Mouse (Mus musculus): ENCODE data around the gene Zfp964. TPM values are rescaled to one million over a fixed set of nuclear protein-coding genes. Genes with fewer than 3 reads are reported as not detected.
"Not testable (repeated sequence)": the region's sequence is repeated elsewhere in the genome, so short reads cannot be mapped to it uniquely, and the experiment has no call there.

Gene Zfp964
- polyA plus RNA-seq (2016; fragmentation: Nextera tagmentation; extraction: Ambion mirVana): 2.3 and 2.4 TPM in 2 replicates

- under 1% methylated on average over 55 of the region's 55 CpGs for WGBS
- ATAC-seq (ENCODE audit: low FRiP score): peak; percentile 100
- Histone ChIP-seq H3K4me1 (peaks cover 8% of the 10 kb centered on the region), H3K4me3 (replicated peaks) (peak within 1 kb of the TSS; percentile 54), H3K27ac (peak within 1 kb of the TSS; percentile 88), H3K9ac (peak within 1 kb of the TSS; percentile 67), H3K27me3 (no peaks in the 10 kb centered on the region), H3K36me3 (replicated peaks) (peaks cover 1% of the 10 kb centered on the region; the same call in 1 of the 2 replicates), H3K9me3 (peaks cover 3% of the 10 kb centered on the region; the same call in 1 of the 2 replicates), H3K4me2 (peak within 1 kb of the TSS; percentile 87)
Measured at GRCm38 (mm10) chr8:69654358-69654981, at the start of gene Zfp964. Gene Zfp964 (plus strand): TSS chr8:69654479.

DNA sequence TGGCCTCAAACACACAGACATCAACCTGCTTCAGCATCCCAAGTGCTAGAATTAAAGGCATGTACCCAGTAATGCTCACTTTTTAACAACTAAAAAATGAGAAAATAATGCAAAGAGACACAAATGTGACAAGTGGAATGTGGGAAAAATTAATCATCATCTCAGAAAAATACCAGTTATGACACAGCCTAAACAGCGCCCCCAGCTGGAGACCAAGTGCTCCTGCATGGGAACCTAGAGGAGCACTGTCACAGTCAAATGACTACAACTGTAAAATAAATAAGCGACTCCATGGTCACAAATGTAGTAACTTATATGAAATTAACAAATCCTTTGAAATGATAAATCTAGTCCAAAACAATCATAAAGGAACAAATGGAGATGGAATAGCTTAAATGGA is 39.6 kb upstream of the Zfp964 start:
- 56% methylated on average over 2 of the region's 2 CpGs for WGBS
- Histone ChIP-seq H3K9ac (no peak overlapping the region), H3K27ac (no peak overlapping the region), H3K27me3 (no peaks in the 10 kb centered on the region), H3K4me2 (no peak overlapping the region), H3K4me3 (replicated peaks) (no peak overlapping the region), H3K36me3 (replicated peaks) (peaks cover 85% of the 10 kb centered on the region), H3K4me1 (no peaks in the 10 kb centered on the region), H3K9me3 (no peaks in the 10 kb centered on the region)
- no peak for ATAC-seq (ENCODE audit: low FRiP score)

GRCm38 (mm10) chr8:69618078-69618477 is 36.2 kb upstream of the Zfp964 start:
- no peaks in the 10 kb centered on the region for H3K27me3 ChIP-seq
- H3K27ac ChIP-seq: no peak overlapping the region
- peaks cover 57% of the 10 kb centered on the region for H3K36me3 ChIP-seq (replicated peaks)
- ATAC-seq (ENCODE audit: low FRiP score): no peak
- H3K4me2 ChIP-seq: no peak overlapping the region
- H3K9ac ChIP-seq: no peak overlapping the region
- H3K4me3 ChIP-seq (replicated peaks): no peak overlapping the region
- H3K9me3 ChIP-seq: no peaks in the 10 kb centered on the region
- 92% methylated on average over 1 of the region's 1 CpGs for WGBS
- H3K4me1 ChIP-seq: peaks cover 1% of the 10 kb centered on the region; the same call in 1 of the 2 replicates

DNA sequence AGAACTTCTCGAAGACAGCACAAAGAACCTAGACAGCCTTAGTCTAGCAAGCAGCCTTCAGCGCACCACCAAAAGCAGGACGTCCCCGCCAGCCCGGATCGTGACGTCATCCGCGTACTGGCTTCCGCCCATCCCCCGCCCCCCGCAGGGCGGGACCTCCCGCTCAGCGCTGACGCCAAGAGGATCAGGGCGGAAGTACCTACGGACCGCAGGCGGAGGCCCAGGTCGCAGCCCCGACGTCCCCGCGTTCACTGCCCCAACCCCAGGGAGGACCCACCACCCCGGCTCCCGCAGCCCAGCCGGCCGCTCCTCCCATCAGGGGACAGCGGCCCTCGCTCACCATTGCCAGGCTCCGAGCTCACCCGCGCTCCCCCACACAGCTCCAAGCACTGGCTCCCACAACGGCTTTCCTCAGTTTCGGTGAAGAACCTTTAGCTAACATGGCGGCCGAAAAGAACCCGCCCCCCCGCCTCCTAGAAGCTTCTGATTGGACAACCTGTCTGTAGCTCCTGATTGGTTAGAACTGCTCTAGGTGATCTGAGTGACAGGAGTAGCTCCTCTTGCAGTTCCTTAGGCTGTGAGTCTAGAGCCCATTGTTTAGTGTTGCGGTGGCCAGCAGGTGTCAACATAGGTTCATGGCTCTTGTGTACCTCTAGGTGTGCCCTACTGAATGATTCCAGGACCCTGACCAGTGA is 29.0 kb upstream of the Zfp964 start, which contains the start of gene Zfp868:
Gene Zfp868, minus strand, starts transcription at position 454 of the 695 bp plus-strand sequence.
- H3K9ac ChIP-seq: peak within 1 kb of the TSS; percentile 75
- H3K27me3 ChIP-seq: no peaks in the 10 kb centered on the region
- H3K4me1 ChIP-seq: peaks cover 13% of the 10 kb centered on the region
- peak within 1 kb of the TSS; percentile 58 for H3K4me3 ChIP-seq (replicated peaks)
- under 1% methylated on average over 41 of the region's 41 CpGs for WGBS
- H3K36me3 ChIP-seq (replicated peaks): peaks cover 4% of the 10 kb centered on the region; the same call in 1 of the 2 replicates
- H3K4me2 ChIP-seq: peak within 1 kb of the TSS; percentile 55
- H3K9me3 ChIP-seq: 0 out of 2 replicates have a peak, but pooled peaks cover 2% of the 10 kb centered on the region
- peak; percentile 99 for ATAC-seq (ENCODE audit: low FRiP score)
- H3K27ac ChIP-seq: peak within 1 kb of the TSS; percentile 95

DNA sequence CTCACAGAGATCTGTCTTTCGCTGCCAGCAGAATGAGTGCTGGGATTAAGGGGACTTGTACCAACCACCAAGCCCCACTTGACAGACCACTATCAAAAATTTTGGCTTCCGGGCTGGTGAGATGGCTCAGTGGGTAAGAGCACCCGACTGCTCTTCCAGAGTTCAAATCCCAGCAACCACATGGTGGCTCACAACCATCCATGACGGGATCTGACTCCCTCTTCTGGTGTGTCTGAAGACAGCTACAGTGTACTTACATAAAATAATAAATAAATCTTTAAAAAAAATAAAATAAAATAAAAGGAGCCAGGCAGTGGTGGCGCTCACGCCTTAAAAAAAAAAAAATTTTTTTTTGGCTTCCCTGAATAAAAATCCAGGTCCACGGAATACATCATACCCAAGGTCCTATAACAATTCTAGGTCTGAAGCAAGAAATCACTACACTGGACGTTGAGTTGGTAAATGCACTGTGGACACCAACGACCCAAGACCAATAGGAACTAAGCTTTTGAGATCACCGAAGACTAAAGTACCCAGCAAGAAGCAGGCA is 396 bp upstream of the Zfp964 start:
- peaks cover 8% of the 10 kb centered on the region for H3K4me1 ChIP-seq
- no peaks in the 10 kb centered on the region for H3K9me3 ChIP-seq
- no peak overlapping the region for H3K9ac ChIP-seq
- peak overlapping the region; percentile 87 for H3K4me2 ChIP-seq
- no peaks in the 10 kb centered on the region for H3K27me3 ChIP-seq
- ATAC-seq (ENCODE audit: low FRiP score): peak; percentile 1; the same call in 1 of the 2 replicates
- WGBS: 46% methylated on average over 10 of the region's 10 CpGs
- no peak overlapping the region for H3K27ac ChIP-seq
- H3K36me3 ChIP-seq (replicated peaks): no peaks in the 10 kb centered on the region
- H3K4me3 ChIP-seq (replicated peaks): peak overlapping the region; percentile 54

DNA sequence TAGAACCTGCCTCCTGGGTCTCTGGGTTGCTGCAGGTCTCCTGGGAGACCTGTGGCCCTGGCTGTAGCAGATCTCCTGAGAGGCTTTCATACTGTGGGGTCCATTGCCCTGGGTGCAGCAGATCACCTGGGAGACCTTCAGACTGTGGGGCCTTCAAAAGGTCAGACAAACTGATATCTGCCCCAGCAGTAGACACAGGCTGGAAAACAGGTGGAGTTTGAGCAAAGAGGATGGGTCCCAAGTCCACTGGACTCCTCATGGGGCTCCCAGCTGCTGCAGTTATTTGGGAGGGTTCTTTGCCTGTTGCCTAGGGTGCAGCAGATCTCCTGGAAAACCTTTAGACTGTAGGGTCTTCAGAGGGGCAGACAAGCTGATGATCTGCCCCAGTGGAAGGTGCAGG is 7.0 kb downstream of the Zfp964 start:
- Histone ChIP-seq H3K4me2 (no peak overlapping the region), H3K9ac (no peak overlapping the region), H3K27ac (no peak overlapping the region), H3K4me3 (replicated peaks) (no peak overlapping the region), H3K9me3 (peaks cover 10% of the 10 kb centered on the region; the same call in 1 of the 2 replicates), H3K36me3 (replicated peaks) (peaks cover 26% of the 10 kb centered on the region), H3K27me3 (no peaks in the 10 kb centered on the region), H3K4me1 (no peaks in the 10 kb centered on the region)
- ATAC-seq (ENCODE audit: low FRiP score): no peak

- H3K9ac ChIP-seq: not testable (repeated sequence)
- 82% methylated on average over 2 of the region's 2 CpGs for WGBS
Measured at GRCm38 (mm10) chr8:69665051-69665450, 10.8 kb downstream of the Zfp964 start.

GRCm38 (mm10) chr8:69701810-69702209 is 47.5 kb downstream of the Zfp964 start:
- WGBS: 75% methylated on average over 6 of the region's 6 CpGs
- H3K27me3 ChIP-seq: no peaks in the 10 kb centered on the region
- H3K36me3 ChIP-seq (replicated peaks): peaks cover 41% of the 10 kb centered on the region

More at GRCm38 (mm10) chr8:69665051-69665450, 10.8 kb downstream of the Zfp964 start:
- not testable (repeated sequence) for H3K27ac ChIP-seq; H3K4me1 ChIP-seq; H3K4me2 ChIP-seq; ATAC-seq (ENCODE audit: low FRiP score); H3K9me3 ChIP-seq; H3K27me3 ChIP-seq; H3K4me3 ChIP-seq (replicated peaks)
- peaks cover 21% of the 10 kb centered on the region for H3K36me3 ChIP-seq (replicated peaks)

GRCm38 (mm10) chr8:69710624-69711023 is 56.3 kb downstream of the Zfp964 start, which contains the start of gene Zfp869:
Gene Zfp869 (minus strand): TSS chr8:69710724.
- not testable (repeated sequence) for H3K27ac ChIP-seq; H3K4me2 ChIP-seq; H3K4me3 ChIP-seq (replicated peaks); H3K27me3 ChIP-seq; H3K9ac ChIP-seq; H3K9me3 ChIP-seq; ATAC-seq (ENCODE audit: low FRiP score)
- WGBS: 97% methylated on average over 9 of the region's 10 CpGs
- peaks cover 76% of the 10 kb centered on the region for H3K36me3 ChIP-seq (replicated peaks)
- peaks cover 19% of the 10 kb centered on the region for H3K4me1 ChIP-seq

More at GRCm38 (mm10) chr8:69701810-69702209, 47.5 kb downstream of the Zfp964 start:
- Histone ChIP-seq H3K4me2 (no peak overlapping the region), H3K9ac (no peak overlapping the region), H3K4me1 (no peaks in the 10 kb centered on the region), H3K4me3 (replicated peaks) (no peak overlapping the region), H3K9me3 (0 out of 2 replicates have a peak, but pooled peaks cover 4% of the 10 kb centered on the region), H3K27ac (no peak overlapping the region)
- no peak for ATAC-seq (ENCODE audit: low FRiP score)

DNA sequence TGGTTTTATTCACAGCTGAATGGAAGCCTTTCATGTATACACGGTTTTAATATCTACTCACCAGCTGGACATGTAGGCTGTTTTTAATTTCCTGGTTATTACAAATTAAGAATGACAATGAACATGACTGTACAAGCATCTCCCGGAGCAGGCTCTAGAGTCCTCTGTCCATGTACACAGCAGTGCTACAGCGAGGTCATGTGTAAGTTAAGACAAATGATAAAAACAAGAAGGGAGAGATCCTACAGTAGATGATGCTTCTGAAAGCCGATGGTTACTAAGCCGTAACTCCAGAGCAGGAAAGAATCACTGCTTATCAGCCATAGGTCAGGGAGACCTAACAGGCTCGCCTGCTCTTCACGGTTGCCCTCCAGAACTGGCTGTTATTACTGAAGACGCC is 59.2 kb downstream of the Zfp964 start:
- Histone ChIP-seq H3K4me2 (no peak overlapping the region), H3K9me3 (no peaks in the 10 kb centered on the region), H3K27me3 (no peaks in the 10 kb centered on the region), H3K36me3 (replicated peaks) (peaks cover 47% of the 10 kb centered on the region), H3K27ac (no peak overlapping the region), H3K4me3 (replicated peaks) (no peak overlapping the region), H3K4me1 (peaks cover 19% of the 10 kb centered on the region), H3K9ac (no peak overlapping the region)
- WGBS: 92% methylated on average over 8 of the region's 8 CpGs
- no peak for ATAC-seq (ENCODE audit: low FRiP score)

DNA sequence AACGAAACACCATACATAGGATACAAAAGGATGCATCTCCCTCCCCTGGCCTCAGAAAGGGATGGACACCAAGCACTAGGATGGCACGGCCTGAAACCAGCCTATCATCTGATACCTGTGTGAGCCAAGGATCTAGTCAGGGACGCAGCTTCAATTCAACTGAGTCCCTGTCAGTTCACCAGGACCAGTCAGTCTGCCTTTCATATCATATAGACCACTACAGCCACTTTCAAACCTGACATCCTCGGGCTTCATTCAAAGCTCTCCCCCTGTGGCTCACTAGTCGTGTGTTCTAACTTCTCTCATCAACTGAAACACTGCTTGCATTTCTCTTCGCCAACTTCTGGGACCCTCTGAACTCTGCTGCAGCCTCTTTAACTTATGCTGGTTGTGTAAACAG is 61.1 kb downstream of the Zfp964 start:
- no peak overlapping the region for H3K27ac ChIP-seq
- H3K27me3 ChIP-seq: no peaks in the 10 kb centered on the region
- H3K4me1 ChIP-seq: peaks cover 19% of the 10 kb centered on the region
- H3K36me3 ChIP-seq (replicated peaks): peaks cover 28% of the 10 kb centered on the region
- peak overlapping the region; percentile 39 for H3K4me2 ChIP-seq
- H3K9ac ChIP-seq: peak overlapping the region; percentile 13; the same call in 1 of the 2 replicates
- ATAC-seq (ENCODE audit: low FRiP score): no peak
- 88% methylated on average over 6 of the region's 6 CpGs for WGBS
- H3K9me3 ChIP-seq: no peaks in the 10 kb centered on the region
- H3K4me3 ChIP-seq (replicated peaks): peak overlapping the region; percentile 80

Measured in forebrain, embryonic 12.5 days (tissue).